Mouse (Mus musculus) hindbrain, embryonic 10.5 days (tissue): ENCODE results near the gene Rint1. TPM values are rescaled to one million over a fixed set of nuclear protein-coding genes. Genes with fewer than 3 reads are reported as not detected.
"Not testable (repeated sequence)": the region's sequence is repeated elsewhere in the genome, so short reads cannot be mapped to it uniquely, and the experiment has no call there.

Experiments used
- DNase-seq: peaks from one replicate; pipeline ENCODE4 v3.0.0-alpha.2; 2017; ENCODE audit warnings: low spot score
- H3K27ac ChIP-seq: fragments of 300-500 bp; sonication (generic); 2 replicates; pipeline ENCODE4 v1.5.1; 2016; ENCODE audit warnings: mild to moderate bottlenecking, moderate library complexity
- H3K27me3 ChIP-seq: fragments of 300-500 bp; sonication (generic); 2 replicates; pipeline ENCODE4 v1.6.1; 2016; ENCODE audit warnings: mild to moderate bottlenecking; ENCODE audit not compliant: poor library complexity, insufficient read depth, severe bottlenecking
- H3K36me3 ChIP-seq: fragments of 300-500 bp; sonication (generic); 2 replicates; pipeline ENCODE4 v1.6.1; 2016; ENCODE audit warnings: mild to moderate bottlenecking, moderate library complexity
- H3K4me1 ChIP-seq: fragments of 300-500 bp; sonication (generic); replicated peaks from 2 replicates; pipeline ENCODE4 v1.6.1; 2016; ENCODE audit warnings: mild to moderate bottlenecking
- H3K4me3 ChIP-seq: fragments of 300-500 bp; sonication (generic); 2 replicates; pipeline ENCODE4 v1.5.1; 2016; ENCODE audit warnings: mild to moderate bottlenecking, moderate library complexity
- H3K9me3 ChIP-seq: fragments of 300-500 bp; sonication (generic); 2 replicates; pipeline ENCODE4 v1.6.1; 2016; ENCODE audit warnings: mild to moderate bottlenecking, moderate library complexity
- WGBS: fragments of 180-500 bp; shearing (Covaris S2); methylation state at CpG from one replicate; pipeline ENCODE4 v1.1.7; 2016; 5-methylcytosine and 5-hydroxymethylcytosine counted together
- polyA plus RNA-seq: library from polyadenylated mRNA; unstranded; fragments of >200 nt; fragmentation: Nextera tagmentation; extraction: Ambion mirVana; gene quantifications from 2 replicates; pipeline ENCODE4 v1.2.1, GENCODE M21; 2016

The Rint1 gene
- polyA plus RNA-seq, 1 experiment from 2014 or later: 37.4 TPM

DNA sequence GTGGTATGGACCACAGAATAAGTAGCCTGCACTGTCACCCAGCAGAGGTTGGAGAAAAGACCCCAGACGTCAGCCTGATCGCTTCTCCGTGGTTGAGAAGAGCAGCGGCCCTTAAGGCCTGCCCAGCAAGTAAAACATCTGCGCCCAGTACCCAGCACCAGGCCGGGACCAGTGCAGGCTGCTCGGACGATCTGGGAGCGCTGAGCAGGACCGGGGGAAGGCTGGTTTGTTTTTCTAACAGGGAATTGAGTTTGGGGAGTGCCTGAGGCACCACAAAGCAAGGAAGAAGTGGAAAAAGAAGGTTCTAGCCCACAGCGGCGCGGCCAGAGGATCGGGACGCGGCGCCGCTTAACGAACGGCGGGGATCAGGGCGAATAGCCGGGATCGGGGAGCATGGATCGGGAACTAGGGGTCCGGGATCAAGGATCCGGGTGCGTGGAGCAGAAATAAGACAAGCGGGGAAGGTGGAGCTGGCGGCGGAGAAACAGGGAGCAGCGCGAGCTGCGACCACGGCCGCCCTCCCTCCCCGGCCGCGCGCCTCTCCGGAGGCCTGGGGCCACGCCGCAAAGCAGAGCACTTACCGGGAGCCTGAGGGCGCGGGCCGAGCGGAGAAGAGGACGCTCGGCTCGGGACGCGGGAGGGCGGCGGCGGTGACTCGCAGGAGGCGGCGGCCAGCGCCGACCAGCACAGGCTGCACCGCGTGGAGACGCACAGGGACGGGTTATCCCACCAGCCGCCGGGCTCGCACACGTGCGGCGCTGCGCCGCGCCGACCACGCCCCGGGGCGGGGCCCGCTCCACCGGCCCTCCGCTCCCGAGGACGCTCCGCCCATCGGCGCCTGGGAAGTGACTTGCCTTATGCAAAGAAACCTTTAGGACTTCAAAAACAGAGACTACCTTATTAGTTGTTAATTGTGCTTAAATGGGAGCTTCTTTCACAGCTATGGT is 4.3 kb upstream of the Rint1 start, which contains the start of gene Pus7:
TSS of gene Pus7 (minus strand) at position 781 of the 947 bp plus-strand sequence.
- peak; percentile 85 for DNase-seq
- WGBS: under 1% methylated on average over 86 of the region's 86 CpGs
- H3K27me3 ChIP-seq: no peaks in the 10 kb centered on the region
- peak within 1 kb of the TSS; percentile 88 for H3K27ac ChIP-seq
- peaks cover 1% of the 10 kb centered on the region; the same call in 1 of the 2 replicates for H3K36me3 ChIP-seq
- peaks cover 23% of the 10 kb centered on the region for H3K4me1 ChIP-seq
- H3K9me3 ChIP-seq: no peaks in the 10 kb centered on the region
- H3K4me3 ChIP-seq: peak within 1 kb of the TSS; percentile 92

DNA sequence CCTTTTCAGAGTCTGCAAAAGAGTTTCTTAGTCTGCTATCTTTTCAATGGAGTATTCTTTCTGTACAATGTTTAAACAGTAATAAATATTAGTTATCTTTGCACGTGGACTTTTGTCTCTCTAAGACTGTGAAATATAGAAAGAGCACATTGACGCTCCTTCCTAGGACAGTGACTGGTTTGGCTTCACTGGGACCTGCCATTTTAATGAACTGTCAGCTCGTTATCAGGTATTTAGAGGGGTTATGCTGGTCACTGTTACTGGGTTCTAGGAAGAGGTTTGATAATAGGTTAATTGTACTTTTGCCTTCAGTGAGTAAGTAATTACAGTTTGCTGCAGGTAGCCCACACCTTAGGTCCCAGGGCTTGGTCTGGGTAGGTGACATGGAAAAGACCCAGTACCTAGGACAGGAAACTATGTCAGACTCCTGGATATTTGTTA is 899 bp downstream of the Rint1 start:
- H3K36me3 ChIP-seq: peaks cover 17% of the 10 kb centered on the region
- H3K4me3 ChIP-seq: peak overlapping the region; percentile 71
- H3K4me1 ChIP-seq: peaks cover 10% of the 10 kb centered on the region
- H3K9me3 ChIP-seq: no peaks in the 10 kb centered on the region
- no peak for DNase-seq
- H3K27me3 ChIP-seq: no peaks in the 10 kb centered on the region
- 54% methylated on average over 3 of the region's 3 CpGs for WGBS
- H3K27ac ChIP-seq: peak overlapping the region; percentile 91; the same call in 1 of the 2 replicates

DNA sequence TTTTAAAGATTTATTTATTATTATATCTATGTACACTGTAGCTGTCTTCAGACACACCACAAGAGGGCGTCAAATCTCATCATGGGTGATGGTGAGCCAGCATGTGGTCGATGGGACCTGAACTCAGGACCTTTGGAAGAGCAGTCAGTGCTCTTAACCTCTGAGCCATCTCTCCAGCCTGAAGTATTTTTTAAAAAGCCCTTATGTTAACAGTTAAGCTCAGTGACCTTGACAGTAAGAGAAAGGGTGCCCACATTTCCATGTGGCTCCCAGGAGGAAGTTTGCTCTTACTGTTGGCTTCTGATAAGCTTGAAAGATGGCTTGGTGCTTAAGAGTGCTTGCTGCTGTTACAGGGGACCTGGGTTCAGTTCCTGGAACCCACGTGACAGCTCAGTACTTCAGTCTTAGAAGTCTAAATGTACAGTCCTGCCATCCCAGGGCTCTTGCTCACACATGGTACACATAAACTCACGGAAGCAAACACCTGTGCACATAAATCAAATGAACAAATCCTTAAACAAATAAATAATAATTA is 1.6 kb downstream of the Rint1 start:
- Histone ChIP-seq H3K27me3 (no peaks in the 10 kb centered on the region), H3K9me3 (no peaks in the 10 kb centered on the region), H3K4me1 (peaks cover 10% of the 10 kb centered on the region), H3K4me3 (0 out of 2 replicates have a peak overlapping the region, but pooled peaks have one; percentile 71), H3K36me3 (peaks cover 20% of the 10 kb centered on the region), H3K27ac (no peak overlapping the region)
- 89% methylated on average over 4 of the region's 4 CpGs for WGBS
- DNase-seq: no peak

DNA sequence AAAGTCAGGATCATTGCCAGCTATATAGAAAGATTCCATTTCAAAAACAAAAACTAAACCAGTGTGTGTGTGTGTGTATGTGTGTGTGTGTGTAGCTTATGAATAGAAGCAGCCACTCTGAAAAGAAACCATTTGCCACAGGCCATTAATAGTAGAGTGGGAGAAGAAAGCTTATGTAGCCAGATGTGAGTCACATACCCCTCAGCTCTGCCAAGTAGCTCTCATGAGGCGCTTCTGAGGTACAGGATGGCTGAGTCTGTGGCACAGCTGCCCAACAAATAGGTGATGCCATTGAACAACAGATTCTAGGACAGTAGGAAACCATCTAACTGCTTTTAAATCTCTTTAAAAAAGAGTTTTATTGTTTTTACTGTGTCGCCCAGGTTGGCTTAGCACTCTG is 5.2 kb downstream of the Rint1 start:
- peaks cover 44% of the 10 kb centered on the region for H3K36me3 ChIP-seq
- no peak for DNase-seq
- no peak overlapping the region for H3K27ac ChIP-seq
- WGBS: 93% methylated on average over 2 of the region's 2 CpGs
- H3K27me3 ChIP-seq: no peaks in the 10 kb centered on the region
- peaks cover 10% of the 10 kb centered on the region for H3K4me1 ChIP-seq
- no peak overlapping the region for H3K4me3 ChIP-seq
- H3K9me3 ChIP-seq: no peaks in the 10 kb centered on the region

DNA sequence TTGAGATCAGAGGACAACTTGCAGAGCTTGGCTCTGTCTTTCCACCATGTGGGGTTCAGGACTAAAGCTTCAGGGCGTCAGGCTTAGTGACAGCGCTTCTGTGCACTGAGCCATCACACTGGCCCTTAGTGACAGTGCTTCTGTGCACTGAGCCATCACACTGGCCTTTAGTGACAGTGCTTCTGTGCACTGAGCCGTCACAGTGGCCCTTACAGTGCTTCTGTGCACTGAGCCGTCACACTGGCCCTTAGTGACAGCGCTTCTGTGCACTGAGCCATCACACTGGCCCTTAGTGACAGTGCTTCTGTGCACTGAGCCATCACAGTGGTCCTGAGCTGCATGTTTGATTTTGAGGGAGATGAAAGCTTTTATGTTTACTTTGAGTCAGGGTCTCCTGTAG is 27.3 kb downstream of the Rint1 start:
- H3K4me1 ChIP-seq: no peaks in the 10 kb centered on the region
- no peak for DNase-seq
- 64% methylated on average over 5 of the region's 5 CpGs for WGBS
- H3K4me3 ChIP-seq: no peak overlapping the region
- H3K36me3 ChIP-seq: peaks cover 90% of the 10 kb centered on the region
- H3K27ac ChIP-seq: no peak overlapping the region
- peaks cover 14% of the 10 kb centered on the region for H3K9me3 ChIP-seq
- no peaks in the 10 kb centered on the region for H3K27me3 ChIP-seq

DNA sequence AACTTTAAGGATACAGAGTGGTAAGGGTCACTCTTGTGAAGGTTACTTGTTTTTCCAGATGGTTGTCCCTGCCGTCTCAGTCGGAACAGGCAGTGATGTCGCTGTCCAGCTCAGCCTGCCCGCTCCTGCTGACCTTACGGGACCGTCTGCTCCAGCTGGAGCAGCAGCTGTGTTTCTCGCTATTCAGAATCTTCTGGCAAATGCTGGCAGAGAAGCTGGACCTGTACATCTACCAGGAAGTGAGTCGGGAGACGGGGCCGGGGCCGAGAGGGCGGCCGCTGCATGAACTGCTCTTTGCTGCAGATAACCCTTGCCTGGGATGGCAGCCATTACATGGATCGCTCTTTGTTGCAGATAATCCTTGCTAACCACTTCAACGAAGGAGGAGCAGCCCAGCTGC is 29.2 kb downstream of the Rint1 start:
- no peak overlapping the region for H3K27ac ChIP-seq
- peaks cover 81% of the 10 kb centered on the region for H3K36me3 ChIP-seq
- H3K27me3 ChIP-seq: no peaks in the 10 kb centered on the region
- DNase-seq: no peak
- no peak overlapping the region for H3K4me3 ChIP-seq
- peaks cover 14% of the 10 kb centered on the region for H3K9me3 ChIP-seq
- H3K4me1 ChIP-seq: no peaks in the 10 kb centered on the region
- WGBS: 92% methylated on average over 15 of the region's 15 CpGs

DNA sequence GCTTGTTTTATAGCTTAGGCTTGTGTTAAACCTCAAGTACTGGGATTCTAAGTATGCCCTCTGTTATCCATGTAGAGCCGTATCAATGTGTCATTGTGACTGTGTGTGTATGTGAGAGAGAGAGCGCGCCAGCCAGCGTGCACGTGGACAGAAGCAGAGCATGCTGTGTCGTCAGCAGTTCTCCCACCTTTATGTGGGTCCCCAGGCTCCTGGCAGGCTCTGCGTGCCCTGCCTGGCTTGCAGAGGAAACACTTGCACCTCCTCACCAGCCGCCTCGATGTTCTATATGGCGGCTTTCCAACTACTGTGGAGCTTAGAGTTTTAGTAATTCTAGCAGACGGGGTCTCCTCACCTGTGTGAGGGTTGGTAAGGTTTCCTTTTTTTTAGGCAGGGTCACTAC is 34.8 kb downstream of the Rint1 start:
- Histone ChIP-seq H3K36me3 (peaks cover 32% of the 10 kb centered on the region), H3K27ac (no peak overlapping the region), H3K9me3 (no peaks in the 10 kb centered on the region), H3K4me1 (no peaks in the 10 kb centered on the region), H3K27me3 (no peaks in the 10 kb centered on the region), H3K4me3 (no peak overlapping the region)
- no peak for DNase-seq
- WGBS: 80% methylated on average over 11 of the region's 11 CpGs

DNA sequence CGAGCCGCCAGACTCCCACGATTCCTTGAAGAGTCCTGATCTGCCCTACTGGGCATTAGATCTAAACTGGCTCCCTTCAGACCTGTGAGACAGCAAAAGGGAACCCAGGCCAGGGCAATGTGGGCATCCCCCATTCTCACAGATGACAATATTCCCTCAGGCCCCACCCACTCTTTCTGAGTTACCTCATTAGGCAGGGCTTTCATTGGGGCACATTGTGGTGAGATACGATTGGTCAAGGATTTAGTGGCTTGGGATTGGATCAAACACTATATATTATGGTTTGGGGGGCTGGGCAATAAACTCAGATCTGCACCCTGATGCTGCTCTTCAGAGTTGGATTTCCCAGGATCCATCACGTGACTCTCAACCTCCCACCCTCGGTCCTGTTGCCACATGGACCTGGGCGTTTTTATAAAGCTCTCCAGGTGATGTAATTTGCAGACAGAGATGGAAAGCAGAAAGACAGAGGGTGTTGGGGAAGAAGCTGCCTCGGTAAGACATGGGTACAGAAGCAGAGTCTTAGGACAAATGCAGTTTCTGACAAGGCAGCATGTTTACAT is 36.7 kb downstream of the Rint1 start:
- no peak for DNase-seq
- no peaks in the 10 kb centered on the region for H3K27me3 ChIP-seq
- no peak overlapping the region for H3K4me3 ChIP-seq
- H3K9me3 ChIP-seq: no peaks in the 10 kb centered on the region
- H3K27ac ChIP-seq: no peak overlapping the region
- no peaks in the 10 kb centered on the region for H3K4me1 ChIP-seq
- H3K36me3 ChIP-seq: peaks cover 15% of the 10 kb centered on the region
- WGBS: 81% methylated on average over 8 of the region's 8 CpGs

DNA sequence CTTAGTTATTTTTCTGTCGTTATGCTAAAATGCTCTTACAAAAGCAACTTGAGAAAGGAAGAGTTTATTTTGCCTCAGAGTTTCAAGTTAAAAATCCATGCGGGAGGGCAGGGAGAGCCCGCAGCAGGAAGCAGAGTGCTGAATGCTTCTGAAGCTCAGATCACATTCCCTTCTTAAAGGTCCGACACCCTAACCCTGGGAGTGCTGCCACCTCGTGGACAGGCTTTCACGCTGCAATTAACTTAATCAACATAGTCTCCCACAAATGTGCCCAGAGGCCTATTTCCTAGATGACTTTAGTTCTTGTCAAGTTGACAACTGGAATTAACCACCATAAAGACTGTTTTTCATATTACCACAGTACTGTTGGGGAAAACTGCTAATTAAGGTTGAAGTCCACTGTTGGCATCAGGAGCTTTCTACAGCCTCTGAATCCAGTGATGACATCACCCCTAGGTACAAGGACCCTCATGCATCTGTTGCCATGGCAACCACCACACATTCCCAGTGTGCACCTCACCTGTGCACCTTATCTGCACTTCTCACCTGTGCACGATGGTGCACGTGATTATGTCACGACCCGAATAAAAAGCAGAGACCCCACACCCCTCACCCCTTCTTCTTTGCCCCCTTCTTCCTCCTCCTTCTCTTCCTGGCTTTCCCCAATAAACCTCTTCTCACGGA is 39.0 kb downstream of the Rint1 start:
- Histone ChIP-seq H3K4me3 (no peak overlapping the region), H3K27ac (no peak overlapping the region), H3K9me3 (0 out of 2 replicates have a peak, but pooled peaks cover 4% of the 10 kb centered on the region), H3K36me3 (peaks cover 3% of the 10 kb centered on the region; the same call in 1 of the 2 replicates), H3K4me1 (no peaks in the 10 kb centered on the region; the same call in 1 of the 2 replicates), H3K27me3 (peaks cover 20% of the 10 kb centered on the region)
- peak; percentile 58 for DNase-seq
- WGBS: 43% methylated on average over 11 of the region's 11 CpGs

DNA sequence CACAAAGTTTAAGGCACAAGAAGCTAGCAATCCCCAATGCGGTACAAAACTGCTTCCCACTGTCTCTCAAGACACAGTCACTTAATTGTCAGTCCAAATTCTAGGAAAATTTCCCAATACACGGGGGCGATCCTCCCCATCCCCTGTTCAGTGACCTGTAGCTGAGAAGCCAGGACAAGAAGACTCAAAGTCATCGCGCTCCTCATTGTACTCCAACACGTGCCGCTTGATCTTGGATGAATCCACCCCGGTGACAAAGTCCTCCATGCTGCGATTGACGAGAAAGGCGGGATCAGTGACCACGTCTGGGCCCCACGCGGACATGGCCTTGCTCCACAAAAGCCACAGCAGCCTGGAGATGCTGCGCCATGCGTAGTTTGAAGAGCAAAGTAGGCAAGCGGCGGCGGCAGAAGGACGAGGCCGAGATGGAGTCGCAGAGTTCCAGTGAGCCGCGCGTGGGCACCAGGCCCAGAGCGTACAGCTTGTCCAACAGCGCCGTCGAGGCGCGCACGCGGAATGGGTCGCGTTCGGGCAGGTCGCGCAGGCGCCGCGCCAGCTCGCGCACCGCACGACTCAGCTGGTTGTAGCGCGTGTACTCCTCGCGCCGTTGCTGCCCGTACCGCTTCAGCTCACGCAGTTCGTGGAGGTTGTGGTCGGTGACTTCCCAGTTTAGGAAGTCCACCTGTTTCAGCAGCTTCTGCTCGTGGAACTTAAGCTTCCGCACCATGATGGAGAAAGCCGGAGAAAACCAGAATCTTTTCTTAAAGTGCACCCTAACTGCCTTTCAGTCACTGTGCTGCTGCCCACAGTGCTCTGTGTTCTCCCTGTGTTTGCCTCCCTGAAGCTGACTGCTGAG is 43.6 kb downstream of the Rint1 start:
- Histone ChIP-seq H3K27me3 (peaks cover 27% of the 10 kb centered on the region), H3K4me1 (no peaks in the 10 kb centered on the region; the same call in 1 of the 2 replicates), H3K36me3 (no peaks in the 10 kb centered on the region), H3K4me3 (peak overlapping the region; percentile 28), H3K9me3 (0 out of 2 replicates have a peak, but pooled peaks cover 4% of the 10 kb centered on the region), H3K27ac (no peak overlapping the region)
- WGBS: 44% methylated on average over 58 of the region's 58 CpGs
- DNase-seq: peak; percentile 26

DNA sequence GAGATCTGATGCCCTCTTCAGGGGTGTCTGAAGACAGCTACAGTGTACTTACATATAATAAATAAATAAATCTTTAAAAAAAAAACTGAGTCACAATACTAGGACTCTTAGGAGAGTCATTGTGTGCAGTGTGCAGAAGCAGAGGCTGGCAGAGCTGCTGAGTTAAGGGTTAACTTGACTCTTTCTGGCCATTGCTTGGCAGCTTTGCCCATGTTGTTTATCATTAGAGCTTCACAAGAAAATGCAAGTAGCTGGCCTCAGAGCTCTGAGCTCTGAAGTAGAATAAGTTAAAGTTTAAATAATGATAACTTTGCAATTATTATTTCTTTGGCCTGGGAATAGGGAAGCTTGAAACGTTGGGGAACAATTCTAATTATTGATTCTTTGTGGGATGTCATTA is 48.2 kb downstream of the Rint1 start:
- WGBS: 75% methylated on average over 1 of the region's 1 CpGs
- not testable (repeated sequence) for H3K4me3 ChIP-seq, H3K4me1 ChIP-seq, H3K27ac ChIP-seq, DNase-seq, H3K9me3 ChIP-seq
- H3K27me3 ChIP-seq: peaks cover 15% of the 10 kb centered on the region
- peaks cover 30% of the 10 kb centered on the region for H3K36me3 ChIP-seq

DNA sequence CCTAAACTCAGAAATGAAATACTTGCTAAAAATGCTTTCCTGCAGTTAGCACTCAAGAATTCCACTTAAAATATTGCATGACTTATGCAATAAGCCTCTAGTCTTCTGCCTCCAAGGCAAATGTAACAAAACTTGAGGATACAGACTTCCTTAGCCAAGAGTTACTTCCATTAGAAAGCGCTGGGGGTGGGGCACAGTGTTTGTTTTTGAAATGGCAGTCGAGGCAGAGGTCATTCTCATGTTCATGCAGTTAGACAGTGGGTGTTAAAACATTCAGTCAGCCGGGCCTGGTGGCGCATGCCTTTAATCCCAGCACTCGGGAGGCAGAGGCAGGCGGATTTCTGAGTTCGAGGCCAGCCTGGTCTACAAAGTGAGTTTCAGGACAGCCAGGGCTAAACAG is 50.6 kb downstream of the Rint1 start:
- Histone ChIP-seq H3K4me3 (no peak overlapping the region), H3K27ac (no peak overlapping the region), H3K36me3 (peaks cover 42% of the 10 kb centered on the region), H3K9me3 (no peaks in the 10 kb centered on the region), H3K4me1 (peaks cover 9% of the 10 kb centered on the region), H3K27me3 (no peaks in the 10 kb centered on the region)
- 92% methylated on average over 7 of the region's 7 CpGs for WGBS
- no peak for DNase-seq
